Mouse (Mus musculus) intestine, postnatal 0 days (tissue): ENCODE measurements around the gene Wipf2. TPM values are rescaled to one million over a fixed set of nuclear protein-coding genes. Genes with fewer than 3 reads are reported as not detected.

Experiments used
- ATAC-seq: fragments of 200-750 bp; cut with Nextera tagmentation; 2 replicates; pipeline ENCODE4 v1.8.0; 2017; ENCODE audit warnings: mild to moderate bottlenecking, moderate TSS enrichment, moderate library complexity
- H3K27ac ChIP-seq: fragments of 300-500 bp; sonication (generic); 2 replicates; pipeline ENCODE4 v1.5.1; 2014; ENCODE audit warnings: mild to moderate bottlenecking, low read depth, low read length, moderate library complexity
- H3K27me3 ChIP-seq: fragments of 300-500 bp; sonication (generic); replicated peaks from 2 replicates; pipeline ENCODE4 v1.6.1; 2014; ENCODE audit warnings: low read length, mixed read lengths; ENCODE audit not compliant: control insufficient read depth, insufficient read depth
- H3K36me3 ChIP-seq: fragments of 300-500 bp; sonication (generic); 2 replicates; pipeline ENCODE4 v1.6.1; 2014; ENCODE audit warnings: mild to moderate bottlenecking, moderate library complexity; ENCODE audit not compliant: control insufficient read depth, insufficient read depth
- H3K4me1 ChIP-seq: fragments of 300-500 bp; sonication (generic); replicated peaks from 2 replicates; pipeline ENCODE4 v1.6.1; 2014; ENCODE audit warnings: antibody characterized with exemption, low read length, mixed read lengths; ENCODE audit not compliant: control insufficient read depth, insufficient read depth
- H3K4me2 ChIP-seq: fragments of 300-500 bp; sonication (generic); replicated peaks from 2 replicates; pipeline ENCODE4 v1.6.1; 2014; ENCODE audit warnings: low read depth, mild to moderate bottlenecking, moderate library complexity
- H3K4me3 ChIP-seq: fragments of 300-500 bp; sonication (generic); 2 replicates; pipeline ENCODE4 v1.5.1; 2014; ENCODE audit warnings: low read depth, low read length
- H3K9ac ChIP-seq: fragments of 300-500 bp; sonication (generic); 2 replicates; pipeline ENCODE4 v1.6.1; 2014; ENCODE audit warnings: mild to moderate bottlenecking, low read depth, low read length
- H3K9me3 ChIP-seq: fragments of 300-500 bp; sonication (generic); 2 replicates; pipeline ENCODE4 v1.6.1; 2016; ENCODE audit warnings: mixed run types; ENCODE audit not compliant: control insufficient read depth
- CTCF ChIP-seq: sonication (generic); IDR thresholded peaks from 2 replicates; pipeline ENCODE4 v1.5.1; 2016; ENCODE audit warnings: low read depth, mild to moderate bottlenecking, control low read depth, antibody characterized with exemption, moderate library complexity
- WGBS: fragments of 180-500 bp; shearing (Covaris S2); extraction: QIAGEN DNeasy Blood & Tissue Kit; methylation state at CpG from one replicate; pipeline ENCODE4 v1.1.7; 2014; 5-methylcytosine and 5-hydroxymethylcytosine counted together
- polyA plus RNA-seq: library from polyadenylated mRNA; unstranded; fragments of >200 nt; fragmentation: Nextera tagmentation; extraction: Ambion mirVana; gene quantifications from 2 replicates; pipeline ENCODE4 v1.2.1, GENCODE M21; 2015

Gene Wipf2
- polyA plus RNA-seq, 1 experiment from 2014 or later: 3.9 TPM

- H3K4me1 ChIP-seq: no peaks in the 10 kb centered on the region
- no peak for TF ChIP-seq CTCF
- no peak overlapping the region for H3K9ac ChIP-seq
- peaks cover 66% of the 10 kb centered on the region for H3K36me3 ChIP-seq
- ATAC-seq: no peak
- no peak overlapping the region for H3K4me3 ChIP-seq
- H3K27ac ChIP-seq: peak overlapping the region; percentile 4; the same call in 1 of the 2 replicates
- H3K9me3 ChIP-seq: no peaks in the 10 kb centered on the region
- no peak overlapping the region for H3K4me2 ChIP-seq
- no peaks in the 10 kb centered on the region for H3K27me3 ChIP-seq
- WGBS: 68% methylated on average over 4 of the region's 4 CpGs
These were observed 33.6 kb upstream of the Wipf2 start for GRCm38 (mm10) chr11:98829875-98830274.

GRCm38 (mm10) chr11:98835296-98835695 lies 28.1 kb upstream of the Wipf2 start:
- Histone ChIP-seq H3K4me3 (no peak overlapping the region), H3K4me2 (no peak overlapping the region), H3K9me3 (no peaks in the 10 kb centered on the region), H3K27ac (no peak overlapping the region), H3K27me3 (no peaks in the 10 kb centered on the region), H3K9ac (no peak overlapping the region), H3K4me1 (0 out of 2 replicates have a peak, but pooled peaks cover 3% of the 10 kb centered on the region), H3K36me3 (peaks cover 29% of the 10 kb centered on the region)
- no peak for TF ChIP-seq CTCF
- WGBS: 56% methylated on average over 5 of the region's 5 CpGs
- ATAC-seq: no peak

- Histone ChIP-seq H3K36me3 (peaks cover 25% of the 10 kb centered on the region), H3K4me1 (0 out of 2 replicates have a peak, but pooled peaks cover 3% of the 10 kb centered on the region), H3K4me3 (no peak overlapping the region), H3K27me3 (no peaks in the 10 kb centered on the region), H3K27ac (no peak overlapping the region), H3K4me2 (peak overlapping the region; percentile 99; the same call in 1 of the 2 replicates), H3K9me3 (no peaks in the 10 kb centered on the region), H3K9ac (no peak overlapping the region)
- no peak for TF ChIP-seq CTCF
- whole genome bisulfite sequencing: 32% methylated on average over 3 of the region's 3 CpGs
- peak; percentile 10; the same call in 1 of the 2 replicates for ATAC-seq
These were observed 27.7 kb upstream of the Wipf2 start for GRCm38 (mm10) chr11:98835725-98836124.

GRCm38 (mm10) chr11:98836128-98836527 lies 27.3 kb upstream of the Wipf2 start:
- Histone ChIP-seq H3K4me1 (0 out of 2 replicates have a peak, but pooled peaks cover 3% of the 10 kb centered on the region), H3K9me3 (no peaks in the 10 kb centered on the region), H3K36me3 (peaks cover 23% of the 10 kb centered on the region), H3K27me3 (no peaks in the 10 kb centered on the region), H3K4me2 (peak overlapping the region; percentile 99), H3K9ac (no peak overlapping the region), H3K27ac (no peak overlapping the region), H3K4me3 (peak overlapping the region; percentile 70)
- no peak for TF ChIP-seq CTCF
- peak; percentile 22; the same call in 1 of the 2 replicates for ATAC-seq
- 23% methylated on average over 7 of the region's 7 CpGs for WGBS

GRCm38 (mm10) chr11:98836651-98837141 lies 26.7 kb upstream of the Wipf2 start, which contains the start of gene Rapgefl1:
TSS of gene Rapgefl1 (plus strand) at chr11:98836785.
- Histone ChIP-seq H3K27me3 (no peaks in the 10 kb centered on the region), H3K4me1 (0 out of 2 replicates have a peak, but pooled peaks cover 3% of the 10 kb centered on the region), H3K4me2 (peak within 1 kb of the TSS; percentile 99), H3K9me3 (no peaks in the 10 kb centered on the region), H3K9ac (peak within 1 kb of the TSS; percentile 79), H3K27ac (no peak within 1 kb of the TSS; the same call in 1 of the 2 replicates), H3K4me3 (peak within 1 kb of the TSS; percentile 70), H3K36me3 (peaks cover 18% of the 10 kb centered on the region)
- under 1% methylated on average over 45 of the region's 48 CpGs for WGBS
- TF ChIP-seq CTCF: no peak
- peak; percentile 79 for ATAC-seq

GRCm38 (mm10) chr11:98837231-98837704 lies 26.2 kb upstream of the Wipf2 start:
- Histone ChIP-seq H3K27me3 (no peaks in the 10 kb centered on the region), H3K4me3 (peak overlapping the region; percentile 70), H3K27ac (no peak overlapping the region), H3K9me3 (no peaks in the 10 kb centered on the region), H3K4me2 (peak overlapping the region; percentile 99), H3K36me3 (peaks cover 13% of the 10 kb centered on the region), H3K4me1 (0 out of 2 replicates have a peak, but pooled peaks cover 3% of the 10 kb centered on the region), H3K9ac (peak overlapping the region; percentile 79)
- WGBS: 8% methylated on average over 22 of the region's 29 CpGs
- peak; percentile 25 for TF ChIP-seq CTCF
- ATAC-seq: no peak
